Mouse (Mus musculus): ENCODE measurements around the gene Nup107.

- no peak for TF ChIP-seq POLR2A (IDR thresholded peaks at IDR 0.05; ENCODE audit: borderline replicate concordance, extremely low read depth, insufficient read depth, insufficient read length, poor library complexity, severe bottlenecking)
- no peak for TF ChIP-seq CTCF (IDR thresholded peaks at IDR 0.05; ENCODE audit: borderline replicate concordance, extremely low read depth, insufficient read depth, insufficient read length)
These were observed 66.8 kb downstream of the Nup107 start for GRCm38 (mm10) chr10:117725671-117726070.
